Mouse (Mus musculus) gastrocnemius, adult 18-20 months (tissue): ENCODE measurements around the gene Gm3488. TPM values are rescaled to one million over a fixed set of nuclear protein-coding genes. Genes with fewer than 3 reads are reported as not detected.
"Not testable (repeated sequence)": the region's sequence is repeated elsewhere in the genome, so short reads cannot be mapped to it uniquely, and the experiment has no call there.

Source experiments
- DNase-seq: peaks from one replicate; pipeline ENCODE4 v3.0.0; 2021; ENCODE audit warnings: low spot score
- long read RNA-seq, 2 experiments: library from polyadenylated mRNA; stranded (forward); transcript quantifications; one replicate each; pipeline ENCODE4 v2.0.0; 2021
- total RNA-seq, 2 experiments: library from RNA; stranded (reverse); gene quantifications; 2 replicates each; pipeline ENCODE4 v1.2.3; 2021

Gene Gm3488
- total RNA-seq: not detected
- long read RNA-seq, experiment 1: 0 reads
- long read RNA-seq, experiment 2, partial matches to known transcripts: 0 of 1 reads
- long read RNA-seq, experiment 2, other reads (novel, unspliced or antisense): 1 of 1 reads

GRCm38 (mm10) chr14:5501374-5501773 is at the start of gene Gm3488:
Gm3488 (plus strand) TSS chr14:5501674.
- DNase-seq: not testable (repeated sequence)

DNA sequence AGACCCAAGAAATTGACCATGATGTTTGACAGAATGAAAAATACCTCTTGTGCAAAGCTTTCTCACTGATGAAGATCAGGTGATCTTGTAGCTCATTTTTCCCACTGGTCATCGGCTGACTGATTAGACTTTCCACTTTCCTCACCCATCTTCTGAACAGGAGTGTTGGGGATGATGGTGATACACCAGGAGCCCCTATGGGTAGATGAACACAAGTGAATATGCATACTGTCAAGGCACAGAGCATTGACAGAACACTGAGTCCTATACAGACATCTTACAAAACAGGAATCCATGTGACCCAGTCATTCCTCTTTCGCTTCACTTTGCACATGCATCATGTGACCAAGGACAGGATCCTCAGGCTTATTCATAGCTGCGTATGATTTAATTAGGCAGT is 46.1 kb upstream of the Gm3488 start, which contains the start of gene Gm3194:
Gene Gm3194, minus strand, starts transcription at position 101 of the 400 bp plus-strand sequence.
- not testable (repeated sequence) for DNase-seq

DNA sequence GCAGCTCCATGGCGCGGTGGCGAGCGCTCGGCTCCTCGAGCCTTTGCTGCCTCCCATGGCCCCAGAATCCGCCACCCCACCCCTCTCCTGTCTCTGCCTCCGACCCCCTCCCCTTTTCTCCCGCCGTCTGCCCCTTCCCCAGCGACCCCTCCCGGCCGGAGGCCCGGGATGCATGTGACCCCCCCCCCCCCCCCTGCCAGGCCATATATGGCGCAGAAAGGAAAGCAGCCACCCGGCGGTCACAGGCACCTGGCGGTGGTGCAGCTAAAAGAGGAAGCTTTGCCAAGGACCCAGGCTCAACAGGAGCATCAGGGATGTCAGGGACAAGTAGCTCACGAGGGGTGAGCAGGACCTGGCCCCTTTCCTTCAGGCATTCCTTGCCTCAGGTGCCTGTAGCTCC is 41.0 kb upstream of the Gm3488 start:
- not testable (repeated sequence) for DNase-seq

DNA sequence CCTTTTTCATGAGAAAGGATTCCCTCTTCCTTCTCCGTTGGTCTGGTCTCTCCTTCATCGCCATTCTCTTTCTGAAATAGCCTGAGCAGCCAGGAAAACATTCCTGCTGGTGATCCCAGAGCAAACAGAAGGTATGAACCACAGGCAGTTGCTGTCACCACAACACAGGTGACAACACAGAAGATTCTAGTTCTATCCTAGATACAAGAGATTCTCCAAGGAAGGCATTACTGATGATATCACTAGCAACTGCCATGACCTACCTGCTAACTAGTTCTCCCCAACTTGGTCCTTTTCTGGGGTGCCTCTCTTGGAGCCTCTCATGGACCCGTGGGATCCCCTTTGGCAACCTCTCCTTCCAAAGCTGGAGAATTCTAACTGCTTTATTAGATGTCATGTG is 23.7 kb upstream of the Gm3488 start, which contains the start of gene Gm8246:
Gene Gm8246, minus strand, starts transcription at position 101 of the 400 bp plus-strand sequence.
- DNase-seq: not testable (repeated sequence)

- not testable (repeated sequence) for DNase-seq
Measured at GRCm38 (mm10) chr14:5483907-5484306, 17.6 kb upstream of the Gm3488 start, which contains the start of gene Gm3187. Gm3187 (plus strand) TSS chr14:5484207.

- DNase-seq: not testable (repeated sequence)
Measured at GRCm38 (mm10) chr14:5538196-5538595, 36.7 kb downstream of the Gm3488 start, which contains the start of gene Gm3532. Gm3532 (plus strand) TSS chr14:5538496.

Other genes with a start within 250 kb of the Gm3488 start
- gene Gm3526, start 241.1 kb upstream of the Gm3488 start, total RNA-seq: not detected
- gene Gm3542, start 166.7 kb upstream of the Gm3488 start, total RNA-seq: not detected
- gene Gm3500, start 112.6 kb upstream of the Gm3488 start, total RNA-seq: not detected
- gene Gm3194, start 46.2 kb upstream of the Gm3488 start, total RNA-seq: under 1 TPM in 1 of 2 experiments, not detected in 1; 0.26 TPM
- not detected for gene Gm8246, start 23.8 kb upstream of the Gm3488 start, total RNA-seq
- not detected for gene Gm3187, start 17.5 kb upstream of the Gm3488 start, total RNA-seq
- gene Gm3532, start 36.8 kb downstream of the Gm3488 start, total RNA-seq: not detected
- not detected for gene Gm8265, start 131.4 kb downstream of the Gm3488 start, total RNA-seq
- gene Gm9603, start 185.8 kb downstream of the Gm3488 start, total RNA-seq: not detected
- under 1 TPM in 1 of 2 experiments, not detected in 1; 0.14 TPM for gene Gm3373, start 239.9 kb downstream of the Gm3488 start, total RNA-seq